Mouse (Mus musculus): ENCODE data around the gene Hhipl1. TPM values are rescaled to one million over a fixed set of nuclear protein-coding genes. Genes with fewer than 3 reads are reported as not detected.

Gene Hhipl1
- polyA plus RNA-seq, 1 experiment from 2014 or later, result 1.0 TPM

DNA sequence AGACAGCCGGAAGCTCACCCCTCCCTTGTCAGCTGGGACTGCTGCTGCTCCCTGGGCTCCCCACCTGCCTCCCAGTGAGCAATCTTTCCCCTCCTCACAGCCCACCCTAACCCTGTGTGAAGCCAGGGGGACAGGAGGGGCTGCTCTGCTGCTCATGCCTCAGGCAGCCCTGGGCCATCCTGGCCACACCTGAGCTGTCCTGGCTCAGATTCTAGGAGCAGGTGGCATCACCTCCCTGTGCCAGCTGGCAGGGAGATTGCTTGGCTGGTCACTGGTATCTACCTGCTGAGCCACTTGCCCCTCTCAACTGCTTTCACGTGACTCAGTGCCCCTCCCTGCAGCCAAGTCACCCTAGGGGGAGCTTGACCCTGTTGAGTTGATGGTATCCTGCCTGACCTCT is 48.2 kb downstream of the Hhipl1 start:
- Histone ChIP-seq H3K27me3 (ENCODE audit: control insufficient read depth, insufficient read depth, low read length) (peaks cover 17% of the 10 kb centered on the region), H3K4me1 (ENCODE audit: control insufficient read depth, insufficient read depth, low read length) (no peaks in the 10 kb centered on the region; the same call in 1 of the 2 replicates), H3K27ac (ENCODE audit: low read depth, low read length) (no peak overlapping the region), H3K36me3 (ENCODE audit: control insufficient read depth, insufficient read depth, low read length) (no peaks in the 10 kb centered on the region), H3K4me3 (ENCODE audit: low read depth, low read length) (no peak overlapping the region), H3K4me2 (ENCODE audit: low read depth) (no peak overlapping the region), H3K9me3 (ENCODE audit: control insufficient read depth, low read length) (no peaks in the 10 kb centered on the region), H3K9ac (ENCODE audit: low read length) (no peak overlapping the region)
- no peak for DNase-seq (ENCODE audit: low spot score)
- 68% methylated on average over 2 of the region's 2 CpGs for WGBS
- no peak for ATAC-seq (ENCODE audit: insufficient read depth, low FRiP score, low TSS enrichment)

DNA sequence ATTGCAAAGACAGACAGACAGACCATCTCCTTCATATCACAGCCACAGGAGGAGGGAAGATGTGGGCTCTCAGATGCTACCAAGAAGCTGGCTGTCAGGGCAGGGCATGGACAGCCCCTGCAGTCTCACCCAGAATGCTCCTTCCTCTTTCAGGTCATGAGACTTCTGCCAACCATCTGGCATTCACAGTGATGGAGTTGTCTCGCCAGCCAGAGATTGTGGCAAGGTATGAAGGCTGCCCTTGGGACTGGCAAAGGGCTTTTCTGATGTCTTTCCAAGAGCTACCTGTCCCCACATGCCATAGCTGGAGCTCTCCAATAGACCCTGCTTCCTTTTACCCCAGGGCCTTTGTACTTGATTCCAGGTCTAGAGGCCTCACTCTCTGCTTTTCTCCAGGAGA is 49.2 kb downstream of the Hhipl1 start:
- WGBS, result 100% methylated on average over 1 of the region's 1 CpGs
- H3K9me3 ChIP-seq (ENCODE audit: control insufficient read depth, low read length), result no peaks in the 10 kb centered on the region
- no peak overlapping the region for H3K4me2 ChIP-seq (ENCODE audit: low read depth)
- H3K4me1 ChIP-seq (ENCODE audit: control insufficient read depth, insufficient read depth, low read length), result no peaks in the 10 kb centered on the region; the same call in 1 of the 2 replicates
- DNase-seq (ENCODE audit: low spot score) (no peak), ATAC-seq (ENCODE audit: insufficient read depth, low FRiP score, low TSS enrichment) (no peak)
- H3K27me3 ChIP-seq (ENCODE audit: control insufficient read depth, insufficient read depth, low read length), result peaks cover 17% of the 10 kb centered on the region
- H3K4me3 ChIP-seq (ENCODE audit: low read depth, low read length), result no peak overlapping the region
- H3K36me3 ChIP-seq (ENCODE audit: control insufficient read depth, insufficient read depth, low read length), result no peaks in the 10 kb centered on the region
- no peak overlapping the region for H3K9ac ChIP-seq (ENCODE audit: low read length)
- no peak overlapping the region for H3K27ac ChIP-seq (ENCODE audit: low read depth, low read length)

DNA sequence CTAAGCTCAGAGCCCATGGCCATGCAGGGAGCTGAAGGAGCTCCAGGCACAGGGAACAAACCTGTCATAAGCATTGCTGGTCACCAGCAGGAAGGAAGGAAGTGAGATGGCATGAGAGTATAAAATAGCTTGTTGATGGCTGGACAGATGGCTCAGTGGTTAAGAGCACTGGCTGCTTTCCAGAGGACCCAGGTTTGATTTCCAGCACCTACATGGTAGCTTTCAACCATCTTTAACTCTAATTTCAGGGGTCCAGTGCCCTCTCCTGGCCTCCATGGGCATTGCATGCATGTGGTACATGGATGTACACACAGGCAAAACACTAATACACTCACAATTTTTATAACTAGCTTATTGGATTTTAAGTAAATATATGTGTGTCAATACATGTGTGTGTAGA is 49.9 kb downstream of the Hhipl1 start:
- no peak for DNase-seq (ENCODE audit: low spot score)
- no peak overlapping the region for H3K27ac ChIP-seq (ENCODE audit: low read depth, low read length)
- peaks cover 17% of the 10 kb centered on the region for H3K27me3 ChIP-seq (ENCODE audit: control insufficient read depth, insufficient read depth, low read length)
- H3K4me3 ChIP-seq (ENCODE audit: low read depth, low read length), result no peak overlapping the region
- ATAC-seq (ENCODE audit: insufficient read depth, low FRiP score, low TSS enrichment), result no peak
- H3K9ac ChIP-seq (ENCODE audit: low read length), result no peak overlapping the region
- H3K4me2 ChIP-seq (ENCODE audit: low read depth), result no peak overlapping the region
- no peaks in the 10 kb centered on the region; the same call in 1 of the 2 replicates for H3K4me1 ChIP-seq (ENCODE audit: control insufficient read depth, insufficient read depth, low read length)
- no peaks in the 10 kb centered on the region for H3K9me3 ChIP-seq (ENCODE audit: control insufficient read depth, low read length)
- H3K36me3 ChIP-seq (ENCODE audit: control insufficient read depth, insufficient read depth, low read length), result no peaks in the 10 kb centered on the region

DNA sequence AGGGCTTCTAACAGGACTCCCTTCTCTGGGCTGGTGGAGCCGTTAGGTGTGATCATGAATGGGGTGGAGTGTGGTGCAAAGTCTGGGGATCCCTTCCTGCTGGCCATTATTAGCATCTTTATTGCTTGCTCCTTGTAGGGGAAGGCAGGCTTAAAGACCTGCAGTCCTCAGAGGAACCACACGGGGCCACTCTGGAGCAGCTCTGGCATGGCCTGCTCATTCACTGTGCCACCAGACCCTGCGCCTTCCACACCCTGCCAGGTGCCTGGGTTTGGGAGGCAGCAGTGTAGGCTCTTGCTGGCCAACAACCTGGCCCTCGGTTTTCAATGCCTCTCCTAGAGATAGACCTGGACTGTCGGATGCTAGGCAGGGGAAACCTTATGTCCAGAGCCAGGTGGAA is 57.7 kb downstream of the Hhipl1 start:
- DNase-seq (ENCODE audit: low spot score), result peak; percentile 89
- H3K4me3 ChIP-seq (ENCODE audit: low read depth, low read length), result no peak overlapping the region
- ATAC-seq (ENCODE audit: insufficient read depth, low FRiP score, low TSS enrichment), result peak; percentile 84
- H3K9me3 ChIP-seq (ENCODE audit: control insufficient read depth, low read length), result no peaks in the 10 kb centered on the region
- no peak overlapping the region for H3K4me2 ChIP-seq (ENCODE audit: low read depth)
- 7% methylated on average over 5 of the region's 5 CpGs for WGBS
- H3K36me3 ChIP-seq (ENCODE audit: control insufficient read depth, insufficient read depth, low read length), result no peaks in the 10 kb centered on the region
- H3K9ac ChIP-seq (ENCODE audit: low read length), result peak overlapping the region; percentile 10; the same call in 1 of the 2 replicates
- no peaks in the 10 kb centered on the region for H3K4me1 ChIP-seq (ENCODE audit: control insufficient read depth, insufficient read depth, low read length)
- H3K27ac ChIP-seq (ENCODE audit: low read depth, low read length), result no peak overlapping the region
- H3K27me3 ChIP-seq (ENCODE audit: control insufficient read depth, insufficient read depth, low read length), result no peaks in the 10 kb centered on the region

DNA sequence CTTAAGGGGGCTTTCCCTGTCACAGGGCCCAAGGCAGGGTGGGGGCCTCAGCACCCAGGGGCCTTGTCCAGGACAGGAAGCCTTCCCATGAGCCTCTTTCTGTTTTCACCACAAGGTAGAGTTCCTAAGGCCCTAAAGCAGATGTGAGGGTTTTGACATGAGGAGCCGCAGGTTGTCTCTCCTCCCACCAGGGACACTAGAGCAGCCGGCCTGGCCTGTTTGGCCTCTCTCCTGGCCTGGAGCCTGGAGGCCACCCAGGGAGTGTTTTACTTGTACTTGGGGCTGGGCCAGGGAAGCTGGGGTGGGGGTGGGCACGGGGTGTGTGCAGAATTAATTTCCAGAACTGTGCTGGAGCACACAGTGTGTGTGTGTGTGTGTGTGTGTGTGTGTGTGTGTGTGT is 59.3 kb downstream of the Hhipl1 start:
- Histone ChIP-seq H3K9ac (ENCODE audit: low read length) (no peak overlapping the region), H3K4me2 (ENCODE audit: low read depth) (no peak overlapping the region), H3K27me3 (ENCODE audit: control insufficient read depth, insufficient read depth, low read length) (no peaks in the 10 kb centered on the region), H3K4me3 (ENCODE audit: low read depth, low read length) (no peak overlapping the region), H3K9me3 (ENCODE audit: control insufficient read depth, low read length) (no peaks in the 10 kb centered on the region), H3K4me1 (ENCODE audit: control insufficient read depth, insufficient read depth, low read length) (no peaks in the 10 kb centered on the region), H3K36me3 (ENCODE audit: control insufficient read depth, insufficient read depth, low read length) (no peaks in the 10 kb centered on the region), H3K27ac (ENCODE audit: low read depth, low read length) (no peak overlapping the region)
- no peak for DNase-seq (ENCODE audit: low spot score)
- 44% methylated on average over 3 of the region's 3 CpGs for WGBS
- no peak for ATAC-seq (ENCODE audit: insufficient read depth, low FRiP score, low TSS enrichment)

DNA sequence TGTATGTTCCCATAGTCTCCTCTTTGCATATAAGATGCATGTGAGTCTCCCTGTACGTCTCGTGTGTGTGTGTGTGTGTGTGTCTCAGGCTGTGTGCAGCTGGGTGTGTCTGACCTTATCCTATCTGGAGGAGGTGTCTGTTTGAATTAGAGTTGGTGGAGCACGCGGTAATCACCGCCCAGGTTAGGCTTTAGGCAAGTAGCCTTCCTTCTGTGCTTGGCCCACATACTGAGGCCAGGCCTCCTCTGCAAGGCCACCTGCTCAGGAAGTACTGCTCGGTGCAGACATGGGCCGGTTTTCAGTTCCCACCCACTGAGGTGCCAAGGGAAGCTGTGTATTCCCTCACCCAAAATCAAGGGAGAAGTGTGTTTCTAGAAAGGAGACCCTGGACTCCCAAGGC is 59.8 kb downstream of the Hhipl1 start:
- Histone ChIP-seq H3K27me3 (ENCODE audit: control insufficient read depth, insufficient read depth, low read length) (no peaks in the 10 kb centered on the region), H3K4me3 (ENCODE audit: low read depth, low read length) (no peak overlapping the region), H3K9ac (ENCODE audit: low read length) (no peak overlapping the region), H3K4me2 (ENCODE audit: low read depth) (no peak overlapping the region), H3K4me1 (ENCODE audit: control insufficient read depth, insufficient read depth, low read length) (no peaks in the 10 kb centered on the region), H3K27ac (ENCODE audit: low read depth, low read length) (no peak overlapping the region), H3K36me3 (ENCODE audit: control insufficient read depth, insufficient read depth, low read length) (no peaks in the 10 kb centered on the region), H3K9me3 (ENCODE audit: control insufficient read depth, low read length) (no peaks in the 10 kb centered on the region)
- ATAC-seq (ENCODE audit: insufficient read depth, low FRiP score, low TSS enrichment), result no peak
- 72% methylated on average over 7 of the region's 7 CpGs for WGBS
- no peak for DNase-seq (ENCODE audit: low spot score)

DNA sequence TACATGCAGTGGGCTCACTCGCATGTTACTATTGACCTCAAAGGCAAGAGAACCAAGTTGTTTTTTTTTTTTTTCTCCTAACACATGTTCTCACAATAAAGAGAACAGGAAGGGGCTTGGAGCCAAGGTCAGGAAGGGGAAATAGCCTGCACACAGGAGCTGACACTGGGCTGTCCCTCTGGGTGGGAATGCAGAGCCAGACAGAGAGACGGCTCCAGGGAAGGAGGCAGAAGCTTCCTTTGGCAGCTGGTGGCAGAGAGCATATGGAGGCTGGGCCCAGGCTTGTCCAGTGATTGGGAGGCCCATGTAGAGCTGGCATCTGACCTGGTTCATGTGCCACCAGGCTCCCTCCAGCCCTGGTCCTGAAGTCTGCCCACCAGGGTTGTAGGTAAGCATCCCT is 61.8 kb downstream of the Hhipl1 start:
- Histone ChIP-seq H3K4me3 (ENCODE audit: low read depth, low read length) (no peak overlapping the region), H3K9me3 (ENCODE audit: control insufficient read depth, low read length) (no peaks in the 10 kb centered on the region), H3K27me3 (ENCODE audit: control insufficient read depth, insufficient read depth, low read length) (no peaks in the 10 kb centered on the region), H3K4me1 (ENCODE audit: control insufficient read depth, insufficient read depth, low read length) (0 out of 2 replicates have a peak, but pooled peaks cover 7% of the 10 kb centered on the region), H3K9ac (ENCODE audit: low read length) (no peak overlapping the region), H3K27ac (ENCODE audit: low read depth, low read length) (no peak overlapping the region), H3K4me2 (ENCODE audit: low read depth) (no peak overlapping the region), H3K36me3 (ENCODE audit: control insufficient read depth, insufficient read depth, low read length) (no peaks in the 10 kb centered on the region)
- 91% methylated on average over 2 of the region's 2 CpGs for WGBS
- DNase-seq (ENCODE audit: low spot score) (no peak), ATAC-seq (ENCODE audit: insufficient read depth, low FRiP score, low TSS enrichment) (no peak)

DNA sequence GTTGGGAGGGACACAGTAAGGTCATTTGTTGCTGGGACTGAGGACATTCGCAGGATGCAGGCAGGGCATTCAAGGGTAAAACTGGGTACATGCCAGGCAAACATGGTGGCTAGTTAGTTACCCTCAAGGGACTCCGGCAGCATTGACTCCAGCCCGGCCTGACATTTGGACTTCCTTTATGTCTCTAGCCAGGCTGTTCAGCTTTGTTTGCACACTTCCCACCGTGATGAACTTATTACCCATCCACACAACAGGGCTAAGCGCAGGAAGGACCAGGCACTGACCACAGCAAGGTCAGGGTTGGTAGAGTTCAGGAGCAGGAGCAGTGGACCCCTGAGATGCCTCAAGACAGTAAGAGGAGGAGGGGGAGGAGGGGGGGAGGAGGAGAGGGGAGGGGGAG is 62.9 kb downstream of the Hhipl1 start:
- Histone ChIP-seq H3K4me2 (ENCODE audit: low read depth) (no peak overlapping the region), H3K4me3 (ENCODE audit: low read depth, low read length) (no peak overlapping the region), H3K36me3 (ENCODE audit: control insufficient read depth, insufficient read depth, low read length) (no peaks in the 10 kb centered on the region), H3K4me1 (ENCODE audit: control insufficient read depth, insufficient read depth, low read length) (peaks cover 13% of the 10 kb centered on the region), H3K9me3 (ENCODE audit: control insufficient read depth, low read length) (no peaks in the 10 kb centered on the region), H3K9ac (ENCODE audit: low read length) (no peak overlapping the region), H3K27ac (ENCODE audit: low read depth, low read length) (no peak overlapping the region), H3K27me3 (ENCODE audit: control insufficient read depth, insufficient read depth, low read length) (no peaks in the 10 kb centered on the region)
- no peak for ATAC-seq (ENCODE audit: insufficient read depth, low FRiP score, low TSS enrichment)
- DNase-seq (ENCODE audit: low spot score), result no peak
- WGBS, result 36% methylated on average over 5 of the region's 5 CpGs

DNA sequence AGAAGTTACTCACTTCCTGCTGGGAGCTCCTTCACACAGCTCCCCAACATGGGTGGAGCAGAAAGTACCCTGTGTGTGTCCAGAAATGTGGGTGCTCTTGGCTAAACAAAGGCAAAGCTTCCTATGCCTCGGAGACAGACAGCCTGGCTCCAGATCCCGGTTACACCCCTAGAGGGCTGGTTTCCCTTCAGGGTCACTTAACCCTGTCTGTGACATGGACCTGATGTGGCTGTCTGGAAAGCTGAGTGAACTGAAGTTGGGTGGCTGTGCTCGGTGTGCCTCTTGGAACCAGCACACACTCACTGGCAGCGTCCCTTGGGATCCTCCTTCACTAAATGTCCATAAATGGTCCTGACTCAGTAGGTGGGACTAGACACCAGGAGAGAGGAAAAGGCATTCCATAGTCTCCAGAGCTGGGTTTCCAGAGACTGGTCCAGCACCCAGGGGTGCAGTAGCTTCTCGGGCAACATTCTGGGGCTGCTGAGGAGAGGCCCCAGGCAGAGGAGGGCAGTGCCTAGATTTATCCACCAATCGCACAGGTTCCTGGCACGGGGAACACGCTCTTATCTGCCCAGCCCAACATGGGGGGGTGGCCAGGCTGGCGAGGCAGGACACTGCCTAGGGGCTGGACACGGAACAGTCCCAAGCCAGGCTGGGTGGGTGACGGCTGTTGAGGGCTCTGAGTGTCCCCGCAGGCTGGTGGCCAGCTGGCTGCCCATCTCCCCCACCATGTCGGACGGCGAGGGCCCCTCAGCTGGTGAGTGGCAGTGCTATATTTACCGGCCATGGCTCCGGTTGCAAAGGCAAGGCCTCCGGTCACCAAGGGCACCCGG is 64.7 kb downstream of the Hhipl1 start, which contains the start of gene Eml1:
TSS of gene Eml1 (plus strand) at position 362 of the 833 bp plus-strand sequence.
- no peak within 1 kb of the TSS for H3K9ac ChIP-seq (ENCODE audit: low read length)
- ATAC-seq (ENCODE audit: insufficient read depth, low FRiP score, low TSS enrichment), result no peak

More for the DNA sequence above, 64.7 kb downstream of the Hhipl1 start, which contains the start of gene Eml1:
- WGBS, result 83% methylated on average over 19 of the region's 19 CpGs
- H3K36me3 ChIP-seq (ENCODE audit: control insufficient read depth, insufficient read depth, low read length), result no peaks in the 10 kb centered on the region
- H3K27ac ChIP-seq (ENCODE audit: low read depth, low read length), result no peak within 1 kb of the TSS
- H3K9me3 ChIP-seq (ENCODE audit: control insufficient read depth, low read length), result no peaks in the 10 kb centered on the region
- no peak for DNase-seq (ENCODE audit: low spot score)
- H3K4me1 ChIP-seq (ENCODE audit: control insufficient read depth, insufficient read depth, low read length), result peaks cover 14% of the 10 kb centered on the region
- H3K4me2 ChIP-seq (ENCODE audit: low read depth), result no peak within 1 kb of the TSS
- H3K4me3 ChIP-seq (ENCODE audit: low read depth, low read length), result no peak within 1 kb of the TSS
- no peaks in the 10 kb centered on the region for H3K27me3 ChIP-seq (ENCODE audit: control insufficient read depth, insufficient read depth, low read length)

All from neural tube, embryonic 11.5 days (tissue).